Mouse (Mus musculus): Measurements from ENCODE around the gene Gbx2.

DNA sequence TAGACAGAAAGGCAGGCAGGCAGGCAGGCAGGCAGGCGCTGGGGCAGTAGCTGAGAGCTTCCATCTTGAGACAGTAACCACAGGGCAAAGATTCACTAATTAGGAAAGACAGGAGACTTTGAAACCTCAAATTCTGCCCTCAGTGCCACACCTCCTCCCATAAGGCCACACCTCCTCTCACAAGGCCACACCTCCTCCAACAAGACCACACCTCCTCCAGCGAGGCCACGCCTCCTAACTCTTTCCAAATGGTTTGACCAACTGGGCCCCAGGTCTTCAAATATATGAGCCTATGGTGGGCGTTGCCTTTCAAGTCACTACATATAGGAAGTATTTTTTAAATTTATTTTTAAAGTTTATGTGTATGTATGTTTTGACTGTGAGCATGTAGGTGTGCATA lies 29.6 kb downstream of the Gbx2 start:
- no peak for TF ChIP-seq POLR2A (IDR thresholded peaks at IDR 0.05; ENCODE audit: borderline replicate concordance, extremely low read depth, low read depth, low read length)
- no peak for TF ChIP-seq CTCF (IDR thresholded peaks at IDR 0.05; ENCODE audit: insufficient read depth, low read length)
